Mouse (Mus musculus) lung, postnatal 0 days (tissue): ENCODE data around the gene Golph3.

Experiments used
- CTCF ChIP-seq: IDR thresholded peaks from 2 replicates; pipeline ENCODE4 v1.5.1; 2016; ENCODE audit warnings: antibody characterized with exemption, mild to moderate bottlenecking
- EP300 ChIP-seq: IDR thresholded peaks from 2 replicates; pipeline ENCODE4 v1.6.1; 2016; ENCODE audit warnings: antibody characterized with exemption, mild to moderate bottlenecking, control low read depth

DNA sequence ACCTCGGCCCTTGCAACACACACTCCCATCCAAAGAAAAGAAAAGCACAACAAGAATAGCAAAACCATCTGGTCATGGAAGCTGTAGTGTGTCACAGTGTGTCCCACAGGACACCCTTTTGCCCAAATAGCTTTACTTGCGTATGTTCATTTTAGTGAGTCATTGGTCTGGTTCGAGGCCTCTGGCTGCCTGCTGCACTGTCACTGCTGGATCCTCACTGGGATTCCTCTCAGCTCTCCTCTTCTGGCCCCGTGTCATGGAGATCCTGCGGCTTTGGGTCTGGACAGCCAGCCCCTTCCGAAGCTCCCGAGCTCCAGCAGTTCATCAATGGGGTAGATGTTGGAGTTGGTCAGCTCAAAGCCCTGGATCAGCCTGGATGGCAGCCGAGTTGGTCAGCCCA lies 2.8 kb upstream of the Golph3 start:
- no peak for TF ChIP-seq CTCF
- TF ChIP-seq EP300, result no peak
